Mouse (Mus musculus) kidney, adult 9 months (tissue): ENCODE results near the gene Farp1.
A peak's percentile ranks its signal among the peaks of the same experiment; 100 is the strongest.
"Not testable (repeated sequence)": the region's sequence is repeated elsewhere in the genome, so short reads cannot be mapped to it uniquely, and the experiment has no call there.

ENCODE experiments used
- DNase-seq: peaks from one replicate; pipeline ENCODE4 v3.0.0; 2022

Gene Farp1

GRCm38 (mm10) chr14:121034973-121035662, at the start of gene Farp1:
Farp1 (plus strand) TSS chr14:121035200.
- peak; percentile 93 for DNase-seq

GRCm38 (mm10) chr14:120989126-120989525, 45.9 kb upstream of the Farp1 start:
- DNase-seq = no peak

GRCm38 (mm10) chr14:120997686-120998085, 37.3 kb upstream of the Farp1 start:
- no peak for DNase-seq

DNA sequence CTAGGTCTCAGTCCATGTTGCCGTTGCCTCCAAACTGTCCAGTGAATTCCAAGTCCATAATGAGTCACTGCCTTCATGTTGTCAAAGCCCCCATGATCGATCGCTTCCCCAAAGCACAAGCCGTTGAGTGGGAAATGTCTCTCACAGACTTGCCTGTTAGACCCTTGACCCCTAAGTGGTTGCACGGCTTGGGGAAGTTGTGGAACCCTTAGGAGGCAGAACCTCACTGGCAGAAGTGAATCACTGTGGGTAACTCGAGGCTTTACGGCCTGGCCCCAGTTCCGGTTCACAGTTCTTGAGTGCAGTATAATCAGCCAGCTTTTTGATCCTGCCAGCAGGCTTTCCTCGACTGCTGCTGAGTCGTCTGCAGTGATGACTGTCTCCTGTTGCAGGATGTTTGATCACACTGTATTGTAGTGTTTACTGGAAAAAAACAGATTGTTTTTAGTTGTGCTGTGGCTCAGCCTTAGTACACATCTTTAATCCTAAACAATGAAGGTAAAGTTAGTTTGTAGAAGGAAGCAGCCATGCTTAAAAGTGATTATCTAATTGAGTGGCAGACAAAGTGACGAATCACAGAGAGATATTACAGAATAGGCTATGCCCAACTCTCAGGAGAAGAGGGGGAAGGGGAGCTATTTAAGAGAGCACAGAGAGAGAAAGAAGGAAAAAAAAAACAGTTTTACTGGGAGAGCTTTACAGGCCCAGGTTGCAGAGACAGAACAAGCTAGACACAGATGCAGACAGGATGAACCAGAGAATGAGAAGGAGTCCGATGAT, 34.2 kb upstream of the Farp1 start:
- no peak for DNase-seq

GRCm38 (mm10) chr14:121005621-121006020, 29.4 kb upstream of the Farp1 start:
- no peak for DNase-seq

- DNase-seq = no peak
Observed at GRCm38 (mm10) chr14:121006021-121006420, 29.0 kb upstream of the Farp1 start.

- no peak for DNase-seq
Observed at GRCm38 (mm10) chr14:121015114-121015690, 19.8 kb upstream of the Farp1 start.

DNA sequence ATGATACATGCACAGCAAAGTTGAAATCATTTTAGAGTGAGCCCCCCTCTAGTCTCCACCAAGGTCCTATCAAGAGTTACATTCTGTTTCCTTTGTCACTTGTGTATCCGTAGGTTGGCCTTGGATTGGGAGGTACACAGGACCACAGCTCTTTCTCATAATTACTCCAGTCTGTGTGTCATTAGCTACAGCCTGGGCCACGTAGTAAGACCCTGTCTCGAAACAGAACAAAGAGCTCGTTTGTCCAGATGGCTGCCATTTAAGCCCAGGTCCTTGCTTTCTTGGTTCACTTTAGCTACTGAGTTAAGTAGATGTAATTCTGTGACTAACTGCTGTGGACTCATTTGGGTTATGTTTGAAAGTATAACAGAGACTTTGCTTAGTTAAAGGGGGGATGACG, 12.6 kb upstream of the Farp1 start:
- DNase-seq = no peak

GRCm38 (mm10) chr14:121025381-121025780, 9.6 kb upstream of the Farp1 start:
- DNase-seq = no peak

- no peak for DNase-seq
Observed at GRCm38 (mm10) chr14:121031396-121031795, 3.6 kb upstream of the Farp1 start.

DNA sequence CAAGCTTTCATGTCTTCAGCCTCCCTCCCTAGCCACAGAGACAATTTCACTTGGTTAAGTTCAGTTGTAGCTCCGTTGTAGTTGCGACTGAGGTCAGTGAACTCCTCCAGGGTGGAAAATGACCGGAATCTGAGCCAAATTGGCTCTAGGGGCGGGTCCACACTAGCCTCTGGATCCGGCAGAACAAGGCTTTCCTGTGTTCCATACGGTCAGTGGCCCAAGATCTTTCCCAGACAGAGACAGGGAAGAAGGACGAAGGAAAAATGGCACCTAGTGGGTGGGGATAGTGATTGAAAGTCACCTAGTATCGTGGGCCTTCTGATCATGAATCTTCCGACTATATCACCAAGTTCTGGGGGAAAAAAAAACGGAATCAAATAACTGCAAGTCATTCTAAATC, 475 bp upstream of the Farp1 start:
- DNase-seq = peak; percentile 74

- DNase-seq = peak; percentile 40
Observed at GRCm38 (mm10) chr14:121035663-121036473, 868 bp downstream of the Farp1 start.

DNA sequence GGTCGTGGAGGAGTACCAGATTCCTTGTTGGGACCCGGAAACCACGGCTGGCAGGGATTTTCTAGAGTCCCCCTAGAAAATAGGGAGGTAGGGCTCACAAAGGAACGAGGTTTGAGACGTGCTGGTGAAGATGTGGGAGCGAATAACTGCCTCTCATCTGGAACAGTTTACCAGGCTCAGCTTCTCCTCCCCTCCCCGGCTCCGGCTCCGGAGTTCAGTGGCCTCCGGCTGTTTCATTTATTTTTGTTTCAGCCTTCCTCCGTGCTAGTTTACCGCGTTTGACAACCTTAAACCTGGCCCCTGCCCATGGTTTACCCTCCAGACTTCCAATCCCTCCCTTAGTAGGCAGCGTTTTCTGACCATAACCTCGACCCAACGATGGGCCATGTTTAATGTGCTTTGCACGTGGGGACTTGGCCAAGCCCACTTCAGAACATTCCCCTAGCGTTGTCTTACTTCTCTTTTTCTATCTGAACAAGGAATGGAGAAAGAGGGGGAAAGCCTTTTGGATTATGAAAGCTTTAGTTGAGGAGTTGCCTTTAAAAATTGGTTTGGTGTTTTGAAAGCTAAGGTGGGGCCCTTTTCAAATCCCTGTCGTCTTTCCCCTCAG, 1.7 kb downstream of the Farp1 start:
- DNase-seq = peak; percentile 23

- no peak for DNase-seq
Observed at GRCm38 (mm10) chr14:121037276-121037675, 2.3 kb downstream of the Farp1 start.

GRCm38 (mm10) chr14:121038676-121039075, 3.7 kb downstream of the Farp1 start:
- DNase-seq = no peak

- DNase-seq = no peak
Observed at GRCm38 (mm10) chr14:121044145-121044544, 9.1 kb downstream of the Farp1 start.

DNA sequence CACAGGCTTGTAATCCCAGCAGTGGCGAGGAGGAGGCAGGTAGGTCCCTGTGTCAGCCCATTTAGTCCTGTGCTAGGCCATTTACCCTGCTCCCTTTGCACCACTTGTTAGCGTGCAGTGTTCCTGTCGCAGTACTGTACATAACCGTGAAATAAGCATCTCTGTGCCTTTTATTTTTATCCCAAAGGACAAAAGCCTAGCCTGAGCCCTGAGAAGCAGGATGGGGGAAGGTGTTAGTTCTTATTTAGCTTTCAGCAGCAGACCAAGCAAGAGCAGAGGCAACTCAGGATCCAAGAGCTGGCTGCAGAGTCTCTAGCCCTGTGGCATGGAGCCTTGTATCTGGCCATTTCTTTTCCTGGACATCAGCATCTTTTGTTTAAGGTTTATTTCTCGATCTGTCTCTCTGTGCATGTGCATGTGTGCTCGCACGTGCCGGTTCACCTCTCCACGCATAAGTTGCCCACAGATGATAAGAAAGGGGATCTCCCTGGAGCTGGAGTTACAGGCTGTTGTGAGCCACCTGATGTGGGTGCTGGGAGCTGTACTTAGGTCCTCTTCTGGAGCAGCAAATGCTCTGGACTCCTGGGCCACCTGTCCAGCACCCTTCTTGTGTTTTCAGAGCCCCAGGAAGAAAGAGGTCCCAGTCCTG, 11.4 kb downstream of the Farp1 start:
- DNase-seq = no peak

GRCm38 (mm10) chr14:121047780-121048179, 12.8 kb downstream of the Farp1 start:
- DNase-seq = no peak

GRCm38 (mm10) chr14:121051002-121051401, 16.0 kb downstream of the Farp1 start:
- not testable (repeated sequence) for DNase-seq

GRCm38 (mm10) chr14:121053020-121053518, 18.1 kb downstream of the Farp1 start:
- peak; percentile 90 for DNase-seq

GRCm38 (mm10) chr14:121054062-121054461, 19.1 kb downstream of the Farp1 start:
- DNase-seq = no peak

DNA sequence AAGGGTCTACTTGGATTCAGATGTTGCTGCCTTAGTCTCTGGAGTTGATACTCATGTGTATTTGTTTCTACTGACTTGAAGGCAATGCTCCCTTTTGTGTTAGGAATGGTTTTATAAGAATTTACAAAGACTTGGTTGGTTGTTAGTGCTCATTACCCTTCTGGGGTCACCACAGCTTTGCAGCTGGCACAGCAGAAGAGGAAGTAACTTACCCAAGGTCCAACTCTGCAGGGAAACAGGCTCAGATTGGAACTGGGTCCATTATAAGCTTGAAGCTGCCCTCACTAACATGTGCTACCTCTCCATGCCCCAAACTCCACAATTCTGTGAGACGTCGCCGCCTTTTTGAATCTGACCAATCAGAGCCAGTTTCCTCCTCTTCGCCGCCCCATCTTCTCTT, 22.8 kb downstream of the Farp1 start:
- no peak for DNase-seq
